Mouse (Mus musculus): ENCODE measurements around the gene Cpeb4.

DNA sequence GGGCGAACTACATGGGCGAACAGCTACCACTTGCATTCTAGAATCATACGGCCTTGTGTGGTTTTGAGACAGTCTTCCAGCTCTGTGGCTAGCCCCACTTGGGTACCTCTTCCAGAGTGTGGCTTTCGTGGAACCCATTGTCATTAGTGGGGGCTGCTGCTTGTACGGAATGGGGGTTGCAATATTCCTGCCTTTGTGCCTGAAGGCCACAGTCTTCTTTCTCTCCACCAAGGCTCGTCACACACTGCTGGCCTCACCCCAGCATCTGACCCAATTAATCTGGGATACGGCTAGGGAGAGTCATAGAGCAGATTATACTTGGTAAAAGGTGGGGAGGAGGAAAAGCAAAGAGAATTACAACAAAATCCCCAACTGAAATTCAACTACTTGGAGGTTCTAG is 48.5 kb upstream of the Cpeb4 start:
- TF ChIP-seq CTCF (IDR thresholded peaks at IDR 0.05; ENCODE audit: extremely low read depth, insufficient read depth, low read length) (no peak), POLR2A (IDR thresholded peaks at IDR 0.05; ENCODE audit: extremely low read depth, insufficient read depth, low read length) (no peak)
